Mouse (Mus musculus) MEL (cell line): ENCODE data around the gene Apod.

Experiments used
- CTCF ChIP-seq, 3 experiments: IDR thresholded peaks in 2 of 3; conservative IDR thresholded peaks in 1 of 3; 2 replicates each; pipeline ENCODE4 v1.5.1; 2011 to 2012; ENCODE audit warnings: low read length in 3 of 3, low read depth in 2 of 3, mild to moderate bottlenecking in 2 of 3, improper control_type of control experiment in 1 of 3, inconsistent platforms in 1 of 3, mixed read lengths in 1 of 3, moderate library complexity in 1 of 3; ENCODE audit not compliant: control insufficient read depth in 1 of 3, insufficient read depth in 1 of 3, poor library complexity in 1 of 3, severe bottlenecking in 1 of 3
- E2F4 ChIP-seq: IDR thresholded peaks from 2 replicates; pipeline ENCODE4 v1.6.1; 2011; ENCODE audit warnings: low read depth, low read length, improper control_type of control experiment, borderline replicate concordance
- EP300 ChIP-seq, 2 experiments: IDR thresholded peaks; 2 replicates each; pipeline ENCODE4 v1.6.1; 2011; ENCODE audit warnings: improper control_type of control experiment in 2 of 2, low read length in 2 of 2, low read depth in 1 of 2, mild to moderate bottlenecking in 1 of 2
- POLR2A ChIP-seq, 2 experiments: IDR thresholded peaks; 2 replicates each; pipeline ENCODE4 v1.6.1; 2011 to 2012; ENCODE audit warnings: low read length in 2 of 2, mild to moderate bottlenecking in 2 of 2, control low read depth in 1 of 2, improper control_type of control experiment in 1 of 2, low read depth in 1 of 2, moderate library complexity in 1 of 2; ENCODE audit not compliant: control insufficient read depth in 1 of 2, insufficient read depth in 1 of 2, poor library complexity in 1 of 2
- RCOR1 ChIP-seq: IDR thresholded peaks from 2 replicates; pipeline ENCODE4 v1.6.1; 2012; ENCODE audit warnings: low read depth, mild to moderate bottlenecking, inconsistent platforms, low read length, improper control_type of control experiment
- ZMIZ1 ChIP-seq: IDR thresholded peaks from 2 replicates; pipeline ENCODE4 v1.6.1; 2012; ENCODE audit warnings: low read depth, mild to moderate bottlenecking, inconsistent platforms, low read length, improper control_type of control experiment, moderate library complexity

- TF ChIP-seq EP300 (IDR thresholded peaks at IDR 0.05; ENCODE audit: low read depth in 1 of 2, low read length in 2 of 2) (no peak), RCOR1 (no peak), CTCF (IDR thresholded peaks at IDR 0.05 in 2 of 3, conservative IDR thresholded peaks at IDR 0.05 in 1 of 3; ENCODE audit: control insufficient read depth in 1 of 3, insufficient read depth in 1 of 3, low read depth in 2 of 3, low read length in 3 of 3, poor library complexity in 1 of 3, severe bottlenecking in 1 of 3) (peak; percentile 65 to 92 (median 79)), POLR2A (IDR thresholded peaks at IDR 0.05; ENCODE audit: control insufficient read depth in 1 of 2, insufficient read depth in 1 of 2, low read depth in 1 of 2, low read length in 2 of 2, poor library complexity in 1 of 2) (no peak), E2F4 (no peak), ZMIZ1 (no peak)
Observed at GRCm38 (mm10) chr16:31354341-31355329, 40.0 kb upstream of the Apod start.
